Mouse (Mus musculus): ENCODE measurements at regions not wholly inside any gene's neighbourhood (a gene's known extent, or its start where the extent isn't known, plus 50 kb on each side); places are given as distances from the start of the nearest gene placed in this dataset.
A peak's percentile ranks its signal among the peaks of the same experiment; 100 is the strongest.

GRCm38 (mm10) chr1:152313480-152313879 lies 73.0 kb downstream of the Tsen15 start:
- H3K9me3 ChIP-seq (replicated peaks; ENCODE audit: low read length) = peaks cover 5% of the 10 kb centered on the region
- no peak overlapping the region for H3K9ac ChIP-seq (ENCODE audit: insufficient read depth, low read depth)
- H3K79me2 ChIP-seq (replicated peaks; ENCODE audit: control insufficient read depth, extremely low read depth, insufficient read depth, poor library complexity, severe bottlenecking) = no peaks in the 10 kb centered on the region
- no peak overlapping the region for H3K4me3 ChIP-seq (replicated peaks in 1 of 3; ENCODE audit: low read depth in 2 of 3, low read length in 2 of 3, poor library complexity in 1 of 3)
- H3K36me3 ChIP-seq (replicated peaks in 1 of 2; ENCODE audit: control insufficient read depth in 1 of 2, insufficient read depth in 1 of 2, low read length in 1 of 2) = no peaks in the 10 kb centered on the region
- no peak overlapping the region for H3K27ac ChIP-seq (ENCODE audit: insufficient read depth, low read depth)
- DNase-seq (ENCODE audit: extremely low read depth) = peak; percentile 45
- in situ Hi-C loops (cut with MboI; ENCODE audit: low pct_ligation_motif_present, low pct_unique_long_range_greater_than_20kb, low sequenced_read_pairs) (no loop called here), dilution Hi-C loops (cut with MboI; ENCODE audit: extremely low pct_ligation_motif_present, extremely low pct_unique_long_range_greater_than_20kb, low sequenced_read_pairs) (no loop called here)
- H3K4me1 ChIP-seq (ENCODE audit: control insufficient read depth in 1 of 2, insufficient read depth in 2 of 2) = no peaks in the 10 kb centered on the region
- no peak overlapping the region for H3K4me2 ChIP-seq (ENCODE audit: insufficient read depth, low read depth, poor library complexity, severe bottlenecking)
- no peaks in the 10 kb centered on the region for H3K27me3 ChIP-seq (replicated peaks)
- no peak for TF ChIP-seq MAX (IDR thresholded peaks at IDR 0.05; ENCODE audit: low read length)
- TF ChIP-seq RAD21 (IDR thresholded peaks at IDR 0.05; ENCODE audit: low read depth, low read length) = peak; percentile 39
- TF ChIP-seq SMC3 (IDR thresholded peaks at IDR 0.05; ENCODE audit: low read depth, low read length) = peak; percentile 50
- TF ChIP-seq CTCF (conservative IDR thresholded peaks at IDR 0.05 in 1 of 2, IDR thresholded peaks at IDR 0.05 in 1 of 2; ENCODE audit: low read depth in 2 of 2, low read length in 2 of 2) = peak; percentile 46 to 65

DNA sequence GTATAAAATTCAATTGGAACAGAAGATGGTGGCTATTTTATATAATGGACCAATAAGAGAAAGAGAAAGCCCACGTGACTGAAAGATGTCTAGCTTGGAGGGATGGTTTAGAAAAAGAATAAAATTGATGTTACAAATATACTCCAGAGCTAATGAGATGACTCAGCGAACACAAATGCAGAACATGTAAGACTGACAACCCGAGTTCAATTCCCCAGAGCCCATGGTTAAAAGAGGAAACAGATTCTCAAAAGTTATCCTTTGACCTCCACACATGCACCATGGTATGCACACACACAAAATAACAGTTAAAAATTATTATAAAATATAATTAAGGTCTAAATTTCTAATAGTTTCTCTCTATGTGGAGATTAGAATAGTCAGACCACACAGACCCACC lies 81.0 kb downstream of the Tsen15 start:
- H3K4me2 ChIP-seq (ENCODE audit: insufficient read depth, low read depth, poor library complexity, severe bottlenecking) = no peak overlapping the region
- no peak overlapping the region for H3K9ac ChIP-seq (ENCODE audit: insufficient read depth, low read depth)
- H3K27me3 ChIP-seq (replicated peaks) = no peaks in the 10 kb centered on the region
- no peaks in the 10 kb centered on the region for H3K9me3 ChIP-seq (replicated peaks; ENCODE audit: low read length)
- in situ Hi-C loops (cut with MboI; ENCODE audit: low pct_ligation_motif_present, low pct_unique_long_range_greater_than_20kb, low sequenced_read_pairs) = no loop called here
- DNase-seq (ENCODE audit: extremely low read depth) = peak; percentile 60
- H3K36me3 ChIP-seq (replicated peaks in 1 of 2; ENCODE audit: control insufficient read depth in 1 of 2, insufficient read depth in 1 of 2, low read length in 1 of 2) = no peaks in the 10 kb centered on the region
- peaks cover 0 to 17% of the 10 kb centered on the region in 2 experiments; a peak in 2 of 4 replicates for H3K4me1 ChIP-seq (ENCODE audit: control insufficient read depth in 1 of 2, insufficient read depth in 2 of 2)
- no peaks in the 10 kb centered on the region for H3K79me2 ChIP-seq (replicated peaks; ENCODE audit: control insufficient read depth, extremely low read depth, insufficient read depth, poor library complexity, severe bottlenecking)
- dilution Hi-C loops (cut with MboI; ENCODE audit: extremely low pct_ligation_motif_present, extremely low pct_unique_long_range_greater_than_20kb, low sequenced_read_pairs) = no loop called here
- no peak overlapping the region for H3K27ac ChIP-seq (ENCODE audit: insufficient read depth, low read depth)
- H3K4me3 ChIP-seq (replicated peaks in 1 of 3; ENCODE audit: low read depth in 2 of 3, low read length in 2 of 3, poor library complexity in 1 of 3) = no peak overlapping the region
- no peak for TF ChIP-seq JUN (IDR thresholded peaks at IDR 0.05; ENCODE audit: insufficient read depth, low read depth, low read length)
- TF ChIP-seq ETS1 (conservative IDR thresholded peaks at IDR 0.05; ENCODE audit: low read depth, low read length) = no peak
- TF ChIP-seq SIN3A (IDR thresholded peaks at IDR 0.05; ENCODE audit: low read length) = no peak
- TF ChIP-seq MXI1 (IDR thresholded peaks at IDR 0.05; ENCODE audit: low read depth, low read length) = no peak
- no peak for TF ChIP-seq TCF12 (IDR thresholded peaks at IDR 0.05; ENCODE audit: low read depth, low read length)
- no peak for TF ChIP-seq SMC3 (IDR thresholded peaks at IDR 0.05; ENCODE audit: low read depth, low read length)
- no peak for TF ChIP-seq PAX5 (IDR thresholded peaks at IDR 0.05; ENCODE audit: low read length)
- TF ChIP-seq USF1 (IDR thresholded peaks at IDR 0.05; ENCODE audit: low read depth, low read length) = no peak
- TF ChIP-seq MAFK (IDR thresholded peaks at IDR 0.05; ENCODE audit: insufficient replicate concordance, low read length) = no peak
- no peak for TF ChIP-seq MAX (IDR thresholded peaks at IDR 0.05; ENCODE audit: low read length)
- TF ChIP-seq MYC (IDR thresholded peaks at IDR 0.05; ENCODE audit: low read depth, low read length) = no peak
- no peak for TF ChIP-seq POLR2AphosphoS2 (IDR thresholded peaks at IDR 0.05; ENCODE audit: low read depth, low read length)
- no peak for TF ChIP-seq JUND (conservative IDR thresholded peaks at IDR 0.05; ENCODE audit: low read depth, low read length)
- no peak for TF ChIP-seq POLR2A (IDR thresholded peaks at IDR 0.05; ENCODE audit: low read depth, low read length)

Data from CH12.LX (cell line).